Mouse (Mus musculus) limb, embryonic 15.5 days (tissue): Measurements from ENCODE around the gene Ifna16. TPM values are rescaled to one million over a fixed set of nuclear protein-coding genes. Genes with fewer than 3 reads are reported as not detected.
A peak's percentile ranks its signal among the peaks of the same experiment; 100 is the strongest.

Experiments
- ATAC-seq: fragments of 200-750 bp; cut with Nextera tagmentation; 2 replicates; pipeline ENCODE4 v1.8.0; 2017; ENCODE audit warnings: low read depth, moderate TSS enrichment; ENCODE audit not compliant: insufficient number of reproducible peaks, low FRiP score, low TSS enrichment
- H3K27ac ChIP-seq: fragments of 300-500 bp; sonication (generic); 2 replicates; pipeline ENCODE4 v1.5.1; 2015; ENCODE audit warnings: moderate library complexity, mild to moderate bottlenecking, inconsistent platforms
- H3K27me3 ChIP-seq: fragments of 300-500 bp; sonication (generic); 2 replicates; pipeline ENCODE4 v1.6.1; 2015; ENCODE audit warnings: inconsistent platforms
- H3K36me3 ChIP-seq: fragments of 300-500 bp; sonication (generic); 2 replicates; pipeline ENCODE4 v1.6.1; 2015; ENCODE audit warnings: inconsistent platforms
- H3K4me1 ChIP-seq: fragments of 300-500 bp; sonication (generic); 2 replicates; pipeline ENCODE4 v1.6.1; 2015; ENCODE audit warnings: inconsistent platforms
- H3K4me2 ChIP-seq: fragments of 300-500 bp; sonication (generic); 2 replicates; pipeline ENCODE4 v1.6.1; 2015; ENCODE audit warnings: mild to moderate bottlenecking, inconsistent platforms
- H3K4me3 ChIP-seq: fragments of 300-500 bp; sonication (generic); 2 replicates; pipeline ENCODE4 v1.5.1; 2015; ENCODE audit warnings: mild to moderate bottlenecking, inconsistent platforms
- H3K9ac ChIP-seq: fragments of 300-500 bp; sonication (generic); 2 replicates; pipeline ENCODE4 v1.6.1; 2015; ENCODE audit warnings: inconsistent platforms
- H3K9me3 ChIP-seq: fragments of 300-500 bp; sonication (generic); 2 replicates; pipeline ENCODE4 v1.6.1; 2016; ENCODE audit warnings: inconsistent platforms
- WGBS: fragments of 180-500 bp; shearing (Covaris S2); methylation state at CpG from one replicate; pipeline ENCODE4 v1.1.7; 2015; 5-methylcytosine and 5-hydroxymethylcytosine counted together
- polyA plus RNA-seq: library from polyadenylated mRNA; unstranded; fragments of >200 nt; fragmentation: Nextera tagmentation; extraction: Ambion mirVana; gene quantifications from 2 replicates; pipeline ENCODE4 v1.2.1, GENCODE M21; 2015

The Ifna16 gene
- not detected in 2 replicates for polyA plus RNA-seq

DNA sequence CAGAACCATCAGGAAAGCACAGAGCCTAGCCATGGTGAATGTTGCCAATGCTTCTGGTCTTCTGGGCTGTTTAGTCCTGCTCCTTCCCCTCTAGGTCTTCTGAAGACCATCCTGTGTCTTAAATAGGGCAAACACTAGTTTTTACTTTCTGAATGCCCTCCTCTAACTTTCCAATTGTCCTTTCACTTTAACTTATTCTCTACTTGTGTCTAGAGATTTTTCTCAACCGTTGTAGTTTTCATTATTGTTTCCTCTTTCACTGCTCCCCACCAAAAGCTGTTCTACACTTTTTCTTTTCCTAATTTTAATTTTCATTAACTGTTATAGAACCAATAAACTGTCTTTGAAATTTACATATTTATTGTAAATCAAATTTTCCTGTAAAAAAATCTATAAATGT lies at the start of gene Ifna16:
Gene Ifna16, minus strand, starts transcription at position 101 of the 400 bp plus-strand sequence.
- no peak within 1 kb of the TSS for H3K4me3 ChIP-seq
- H3K27me3 ChIP-seq, result no peaks in the 10 kb centered on the region
- H3K36me3 ChIP-seq, result no peaks in the 10 kb centered on the region
- no peak for ATAC-seq
- H3K9ac ChIP-seq, result no peak within 1 kb of the TSS
- no peak within 1 kb of the TSS for H3K4me2 ChIP-seq
- 69% methylated on average over 1 of the region's 1 CpGs for WGBS
- H3K4me1 ChIP-seq, result no peaks in the 10 kb centered on the region
- H3K27ac ChIP-seq, result no peak within 1 kb of the TSS
- no peaks in the 10 kb centered on the region for H3K9me3 ChIP-seq

DNA sequence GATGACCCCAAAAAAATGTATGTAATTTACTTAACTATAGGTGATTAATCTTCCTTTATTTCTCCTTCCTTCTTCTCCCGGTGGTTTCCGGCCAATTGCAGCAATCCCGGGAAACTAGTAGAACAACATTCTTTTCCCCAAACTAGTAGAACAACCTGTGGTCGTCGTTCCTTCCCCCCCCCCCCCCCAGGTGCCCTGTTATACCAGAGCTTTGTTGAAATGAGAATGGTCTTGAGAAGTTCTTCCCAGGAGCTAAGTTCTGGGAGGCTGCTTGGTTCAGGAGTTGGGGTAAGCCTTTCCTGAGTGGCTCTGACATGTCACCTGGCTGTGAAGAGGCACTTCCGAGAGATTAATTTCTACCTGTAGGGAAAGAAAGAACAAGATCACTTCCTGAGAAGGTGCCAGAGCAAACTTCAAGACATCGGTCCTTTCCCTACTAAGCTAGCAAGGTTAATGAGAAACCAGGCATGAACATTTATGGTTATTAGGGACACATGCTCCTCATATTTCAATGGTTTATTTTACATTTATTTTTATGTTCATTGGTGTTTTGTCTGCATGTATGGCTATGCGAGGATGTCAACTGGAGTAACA lies 46.9 kb upstream of the Ifna16 start:
- peak overlapping the region; percentile 50; the same call in 1 of the 2 replicates for H3K27ac ChIP-seq
- no peaks in the 10 kb centered on the region for H3K9me3 ChIP-seq
- H3K4me1 ChIP-seq, result peaks cover 19% of the 10 kb centered on the region
- ATAC-seq, result no peak
- 51% methylated on average over 8 of the region's 8 CpGs for WGBS
- no peak overlapping the region for H3K4me2 ChIP-seq
- H3K36me3 ChIP-seq, result peaks cover 10% of the 10 kb centered on the region; the same call in 1 of the 2 replicates
- H3K4me3 ChIP-seq, result no peak overlapping the region
- H3K9ac ChIP-seq, result no peak overlapping the region
- H3K27me3 ChIP-seq, result no peaks in the 10 kb centered on the region

DNA sequence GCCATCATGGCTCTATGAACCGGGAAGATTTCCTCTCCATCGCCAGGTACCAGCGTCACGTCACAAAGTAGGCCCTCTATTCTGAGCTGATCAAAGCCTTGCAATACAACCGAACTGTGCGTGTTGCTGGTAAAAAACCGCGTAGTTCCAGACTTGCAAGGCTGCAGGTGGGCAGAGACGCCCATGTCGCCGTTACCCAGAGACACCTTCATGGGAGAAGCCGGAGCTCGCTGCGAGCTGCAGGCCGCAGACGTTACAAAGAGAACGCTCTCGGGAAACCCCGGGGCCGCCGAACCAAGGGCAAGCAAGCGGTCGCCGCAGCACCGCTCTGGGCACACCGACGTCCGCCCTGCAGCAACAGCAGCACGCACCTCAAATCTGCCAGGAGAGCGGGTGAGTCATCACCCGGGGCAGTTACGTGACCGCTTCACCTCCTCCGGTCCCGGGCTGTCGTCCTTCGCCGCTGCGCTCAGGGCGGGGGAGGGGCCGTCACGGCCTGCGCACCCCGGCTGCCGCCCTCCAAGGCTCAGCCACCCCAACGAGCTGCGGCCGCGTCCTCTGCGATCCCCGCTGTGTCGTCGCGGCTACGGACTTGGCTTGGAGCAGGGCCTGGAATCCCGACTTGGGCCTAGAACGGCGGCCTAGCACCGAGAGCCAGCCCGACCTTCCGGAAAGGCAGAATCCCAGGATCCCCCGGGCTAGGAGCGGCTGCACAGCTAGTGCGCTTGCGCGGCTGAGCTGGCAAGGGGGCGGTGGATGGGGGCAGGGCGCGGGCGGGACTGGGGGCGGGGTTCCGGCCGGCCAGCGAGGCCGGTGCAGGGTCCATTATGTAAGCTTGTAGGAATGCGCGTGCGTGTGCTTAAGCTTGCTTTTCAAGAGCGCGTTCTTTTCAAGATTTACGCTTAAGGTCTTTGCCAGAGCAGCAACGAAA lies 45.3 kb upstream of the Ifna16 start, which contains the start of the genes Gm26566 and Klhl9:
Gene Gm26566, plus strand, starts transcription at position 15 of the 931 bp plus-strand sequence.
Gene Klhl9, minus strand, starts transcription at position 675 of the 931 bp plus-strand sequence.
- Histone ChIP-seq H3K27ac (peak within 1 kb of the TSS; percentile 98), H3K4me1 (peaks cover 22% of the 10 kb centered on the region), H3K4me3 (peak within 1 kb of the TSS; percentile 73), H3K36me3 (peaks cover 13% of the 10 kb centered on the region; the same call in 1 of the 2 replicates), H3K9ac (peak within 1 kb of the TSS; percentile 96), H3K4me2 (peak within 1 kb of the TSS; percentile 60), H3K27me3 (no peaks in the 10 kb centered on the region), H3K9me3 (no peaks in the 10 kb centered on the region)
- ATAC-seq, result peak; percentile 99
- WGBS, result under 1% methylated on average over 81 of the region's 82 CpGs

GRCm38 (mm10) chr4:88718715-88719114 lies 42.0 kb upstream of the Ifna16 start:
- Histone ChIP-seq H3K36me3 (peaks cover 35% of the 10 kb centered on the region), H3K27me3 (no peaks in the 10 kb centered on the region), H3K9ac (no peak overlapping the region), H3K9me3 (no peaks in the 10 kb centered on the region), H3K4me3 (peak overlapping the region; percentile 26), H3K4me2 (peak overlapping the region; percentile 44), H3K27ac (no peak overlapping the region), H3K4me1 (peaks cover 25% of the 10 kb centered on the region)
- WGBS, result 34% methylated on average over 1 of the region's 1 CpGs
- no peak for ATAC-seq

DNA sequence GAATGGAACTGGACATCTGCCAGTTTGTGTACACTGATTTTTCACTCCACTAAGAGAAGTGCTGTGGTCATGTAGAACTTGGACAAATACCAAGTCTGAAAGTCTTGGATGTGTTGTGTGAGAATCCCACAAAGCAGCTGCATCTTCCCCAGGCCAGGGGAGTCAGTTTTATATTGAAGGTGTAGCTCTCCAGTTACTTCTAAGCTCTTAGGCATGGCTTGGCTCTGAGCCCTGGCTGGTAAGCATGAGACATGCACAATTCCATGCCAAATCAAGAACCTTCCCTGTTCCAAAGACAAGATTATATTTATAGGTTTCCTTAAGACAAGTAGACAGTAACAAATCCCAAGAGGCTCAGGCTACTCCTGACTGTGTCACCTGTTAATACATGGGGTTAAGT lies 38.3 kb upstream of the Ifna16 start:
- Histone ChIP-seq H3K36me3 (peaks cover 35% of the 10 kb centered on the region), H3K4me1 (peaks cover 12% of the 10 kb centered on the region), H3K27ac (no peak overlapping the region), H3K27me3 (no peaks in the 10 kb centered on the region), H3K4me3 (no peak overlapping the region), H3K9me3 (no peaks in the 10 kb centered on the region), H3K4me2 (no peak overlapping the region), H3K9ac (no peak overlapping the region)
- no peak for ATAC-seq

DNA sequence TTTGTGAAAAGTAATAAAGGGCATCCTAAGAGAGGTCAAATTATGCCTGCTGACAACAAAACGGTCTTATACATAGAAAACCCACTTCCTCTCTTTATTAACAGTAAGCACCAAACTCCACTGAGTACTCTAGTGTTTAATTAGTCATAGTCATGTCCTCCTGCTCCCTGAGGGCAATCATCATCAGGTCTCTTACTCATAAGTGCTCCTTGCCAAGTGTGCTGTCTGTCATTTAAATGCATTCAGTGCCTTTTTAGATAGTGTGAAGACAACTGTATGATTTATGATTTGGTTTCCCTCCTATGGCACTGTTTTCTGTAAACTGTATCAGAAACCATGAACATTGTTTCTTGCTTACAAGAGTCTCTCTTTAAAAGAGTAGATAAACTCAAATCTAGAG lies 37.6 kb upstream of the Ifna16 start:
- Histone ChIP-seq H3K4me3 (no peak overlapping the region), H3K4me2 (no peak overlapping the region), H3K9me3 (no peaks in the 10 kb centered on the region), H3K27me3 (no peaks in the 10 kb centered on the region), H3K9ac (no peak overlapping the region), H3K4me1 (peaks cover 9% of the 10 kb centered on the region), H3K36me3 (peaks cover 33% of the 10 kb centered on the region), H3K27ac (no peak overlapping the region)
- ATAC-seq, result no peak
- 73% methylated on average over 1 of the region's 1 CpGs for WGBS

DNA sequence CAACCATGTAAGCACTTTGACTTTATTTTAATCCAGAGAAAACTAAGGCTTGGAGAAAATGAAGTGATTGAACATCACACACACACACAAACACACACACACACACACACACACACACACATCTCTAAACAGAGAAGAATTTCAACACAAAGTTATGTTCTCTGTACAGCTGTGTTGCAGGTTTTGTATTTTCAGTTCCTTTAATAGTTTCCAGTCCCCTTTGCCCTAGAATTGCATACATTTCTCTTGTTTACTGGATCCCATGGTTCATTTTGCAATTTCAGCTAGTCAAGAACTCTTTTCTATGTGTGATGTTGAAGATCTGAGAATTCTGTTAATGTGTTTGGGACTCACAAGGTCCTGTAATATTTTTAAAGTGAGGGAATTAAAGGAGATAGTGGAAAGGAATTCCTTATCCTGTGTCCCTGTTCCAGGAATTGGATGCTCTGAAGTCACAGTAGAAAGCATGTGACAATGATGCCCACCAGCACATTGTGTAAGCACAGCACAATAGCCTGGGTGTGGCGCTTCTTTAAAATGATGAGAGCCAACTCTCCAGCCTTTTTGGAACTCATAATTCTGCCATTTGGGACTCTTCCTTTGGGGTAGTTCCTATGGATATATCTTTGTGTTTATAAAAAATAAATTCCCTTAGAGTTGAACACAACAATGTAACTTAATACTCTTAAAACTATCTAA lies 30.6 kb upstream of the Ifna16 start:
- Histone ChIP-seq H3K36me3 (0 out of 2 replicates have a peak, but pooled peaks cover 3% of the 10 kb centered on the region), H3K4me3 (no peak overlapping the region), H3K9me3 (no peaks in the 10 kb centered on the region), H3K27me3 (no peaks in the 10 kb centered on the region), H3K27ac (no peak overlapping the region), H3K4me2 (no peak overlapping the region), H3K9ac (no peak overlapping the region), H3K4me1 (no peaks in the 10 kb centered on the region)
- no peak for ATAC-seq
- 90% methylated on average over 1 of the region's 1 CpGs for WGBS

GRCm38 (mm10) chr4:88705924-88706323 lies 29.2 kb upstream of the Ifna16 start:
- Histone ChIP-seq H3K4me1 (no peaks in the 10 kb centered on the region), H3K27ac (no peak overlapping the region), H3K27me3 (no peaks in the 10 kb centered on the region), H3K9me3 (no peaks in the 10 kb centered on the region), H3K36me3 (0 out of 2 replicates have a peak, but pooled peaks cover 3% of the 10 kb centered on the region), H3K4me3 (no peak overlapping the region), H3K9ac (no peak overlapping the region), H3K4me2 (no peak overlapping the region)
- WGBS, result 36% methylated on average over 3 of the region's 3 CpGs
- no peak for ATAC-seq

- no peaks in the 10 kb centered on the region for H3K36me3 ChIP-seq
- 64% methylated on average over 1 of the region's 1 CpGs for WGBS
- H3K4me3 ChIP-seq, result no peak overlapping the region
- no peaks in the 10 kb centered on the region for H3K9me3 ChIP-seq
- no peak for ATAC-seq
- no peak overlapping the region for H3K4me2 ChIP-seq
- no peak overlapping the region for H3K9ac ChIP-seq
- no peaks in the 10 kb centered on the region; the same call in 1 of the 2 replicates for H3K27me3 ChIP-seq
- no peak overlapping the region for H3K27ac ChIP-seq
- no peaks in the 10 kb centered on the region for H3K4me1 ChIP-seq
Observed at GRCm38 (mm10) chr4:88699301-88699700, 22.6 kb upstream of the Ifna16 start.

- Histone ChIP-seq H3K4me1 (no peaks in the 10 kb centered on the region), H3K9ac (no peak overlapping the region), H3K27ac (no peak overlapping the region), H3K9me3 (no peaks in the 10 kb centered on the region), H3K27me3 (no peaks in the 10 kb centered on the region; the same call in 1 of the 2 replicates), H3K4me2 (no peak overlapping the region), H3K36me3 (no peaks in the 10 kb centered on the region), H3K4me3 (no peak overlapping the region)
- WGBS, result 50% methylated on average over 5 of the region's 5 CpGs
- ATAC-seq, result no peak
Observed at GRCm38 (mm10) chr4:88698781-88699180, 22.1 kb upstream of the Ifna16 start.

DNA sequence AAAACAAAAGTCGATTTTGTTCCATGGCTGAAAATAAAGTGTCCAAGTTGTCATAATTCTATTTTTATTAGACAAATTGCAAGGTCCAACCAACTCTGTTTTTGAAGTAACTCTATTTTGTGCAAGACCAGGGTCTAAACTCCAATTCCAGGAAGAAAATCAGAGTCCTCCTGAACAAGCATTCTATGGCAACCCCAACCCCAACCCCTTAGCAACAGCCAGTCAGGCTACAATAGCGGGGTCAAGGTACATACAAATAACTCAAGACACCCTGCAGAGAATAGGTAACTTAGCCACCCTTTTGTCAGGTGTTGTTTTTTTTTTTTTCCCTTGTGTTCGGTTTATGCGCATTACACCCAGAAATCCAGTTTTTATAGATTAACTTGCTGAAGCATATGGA lies 21.0 kb upstream of the Ifna16 start:
- Histone ChIP-seq H3K27me3 (no peaks in the 10 kb centered on the region; the same call in 1 of the 2 replicates), H3K9me3 (no peaks in the 10 kb centered on the region), H3K4me3 (no peak overlapping the region), H3K36me3 (no peaks in the 10 kb centered on the region), H3K9ac (no peak overlapping the region), H3K4me2 (no peak overlapping the region), H3K4me1 (no peaks in the 10 kb centered on the region), H3K27ac (no peak overlapping the region)
- no peak for ATAC-seq
- 80% methylated on average over 4 of the region's 4 CpGs for WGBS
